Mouse (Mus musculus) forebrain, embryonic 12.5 days (tissue): ENCODE data around the gene Khdrbs1. TPM values are rescaled to one million over a fixed set of nuclear protein-coding genes. Genes with fewer than 3 reads are reported as not detected.

ENCODE experiments used
- ATAC-seq: fragments of 200-750 bp; cut with Nextera tagmentation; 2 replicates; pipeline ENCODE4 v1.8.0; 2017; ENCODE audit warnings: moderate TSS enrichment; ENCODE audit not compliant: low FRiP score
- H3K27ac ChIP-seq: fragments of 300-500 bp; sonication (generic); 2 replicates; pipeline ENCODE4 v1.5.1; 2016; ENCODE audit warnings: mild to moderate bottlenecking
- H3K27me3 ChIP-seq: fragments of 300-500 bp; sonication (generic); 2 replicates; pipeline ENCODE4 v1.6.1; 2016; ENCODE audit warnings: mild to moderate bottlenecking
- H3K36me3 ChIP-seq: fragments of 300-500 bp; sonication (generic); replicated peaks from 2 replicates; pipeline ENCODE4 v1.6.1; 2016; ENCODE audit warnings: mild to moderate bottlenecking
- H3K4me1 ChIP-seq: fragments of 300-500 bp; sonication (generic); 2 replicates; pipeline ENCODE4 v1.6.1; 2016
- H3K4me2 ChIP-seq: fragments of 300-500 bp; sonication (generic); 2 replicates; pipeline ENCODE4 v1.6.1; 2016; ENCODE audit warnings: mild to moderate bottlenecking, moderate library complexity
- H3K4me3 ChIP-seq: fragments of 300-500 bp; sonication (generic); replicated peaks from 2 replicates; pipeline ENCODE4 v1.5.1; 2016; ENCODE audit warnings: mild to moderate bottlenecking
- H3K9ac ChIP-seq: fragments of 300-500 bp; sonication (generic); 2 replicates; pipeline ENCODE4 v1.6.1; 2016; ENCODE audit warnings: mild to moderate bottlenecking
- H3K9me3 ChIP-seq: fragments of 300-500 bp; sonication (generic); 2 replicates; pipeline ENCODE4 v1.6.1; 2016
- WGBS: fragments of 180-500 bp; shearing (Covaris S2); methylation state at CpG from one replicate; pipeline ENCODE4 v1.1.7; 2016; 5-methylcytosine and 5-hydroxymethylcytosine counted together
- polyA plus RNA-seq: library from polyadenylated mRNA; unstranded; fragments of >200 nt; fragmentation: Nextera tagmentation; extraction: Ambion mirVana; gene quantifications from 2 replicates; pipeline ENCODE4 v1.2.1, GENCODE M21; 2016

Gene Khdrbs1
- polyA plus RNA-seq = 229 and 231 TPM in 2 replicates

DNA sequence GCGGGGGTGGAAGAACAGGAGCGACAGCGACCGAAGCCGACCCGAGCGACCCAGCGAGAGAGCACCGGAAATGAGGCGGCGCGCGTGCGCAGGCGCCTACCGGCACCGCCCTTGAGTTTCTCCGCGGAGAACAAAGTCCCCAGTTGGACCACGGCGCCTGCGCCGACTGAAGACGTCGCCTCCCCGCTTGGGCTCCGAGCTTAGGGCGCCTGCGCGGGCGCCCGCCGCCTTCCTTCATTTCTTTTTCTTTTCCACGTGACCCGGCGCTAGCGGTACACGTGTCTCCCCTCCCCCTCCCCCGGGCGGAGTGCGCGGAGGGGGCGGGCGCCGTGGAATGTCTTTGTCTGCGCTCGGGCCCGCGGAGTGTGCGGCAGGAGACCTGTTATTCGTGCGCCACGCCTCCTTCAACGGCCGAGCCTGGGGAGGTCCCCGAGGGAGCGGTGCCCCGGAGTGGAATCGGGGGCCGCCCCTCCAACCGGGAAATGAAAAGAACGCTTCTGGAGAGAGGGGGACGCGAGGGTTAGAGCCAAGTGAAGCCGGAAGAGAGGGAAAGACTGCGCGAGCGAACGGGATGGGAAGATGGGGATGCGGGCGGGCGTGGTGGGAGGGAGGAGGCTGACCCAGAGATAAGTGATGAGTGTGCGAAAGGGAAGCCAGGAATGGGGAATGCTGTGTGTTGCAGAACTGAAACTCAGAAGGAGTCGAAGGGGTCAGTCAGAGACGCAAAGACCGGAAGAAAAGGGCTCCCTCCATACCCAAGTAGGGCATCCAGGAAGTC is at the start of gene Khdrbs1:
Gene Khdrbs1, minus strand, starts transcription at position 72 of the 778 bp plus-strand sequence.
- Histone ChIP-seq H3K9me3 (no peaks in the 10 kb centered on the region), H3K27ac (peak within 1 kb of the TSS; percentile 99), H3K36me3 (no peaks in the 10 kb centered on the region), H3K4me2 (peak within 1 kb of the TSS; percentile 75), H3K27me3 (no peaks in the 10 kb centered on the region), H3K4me1 (peaks cover 31% of the 10 kb centered on the region), H3K4me3 (peak within 1 kb of the TSS; percentile 100), H3K9ac (peak within 1 kb of the TSS; percentile 100)
- WGBS = under 1% methylated on average over 76 of the region's 76 CpGs
- ATAC-seq = peak; percentile 95

DNA sequence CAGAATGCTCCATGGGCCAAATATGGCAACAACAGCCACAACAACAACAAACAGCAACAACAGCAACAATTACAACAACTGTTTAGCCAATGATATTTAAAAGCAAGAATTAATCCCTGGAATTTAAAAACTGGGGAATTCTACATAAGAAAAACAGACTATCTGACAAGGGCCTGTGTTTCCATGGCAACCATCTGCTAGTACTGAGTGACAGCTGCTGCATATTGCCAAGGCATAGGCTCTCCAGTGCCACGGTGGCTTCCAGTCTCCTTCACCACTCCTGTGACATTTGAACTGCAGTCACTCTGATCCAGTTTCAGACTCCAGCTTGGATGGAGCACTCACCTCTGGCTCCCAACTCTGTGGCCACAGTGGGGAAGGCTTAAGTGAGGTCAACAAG is 49.3 kb upstream of the Khdrbs1 start:
- Histone ChIP-seq H3K27ac (no peak overlapping the region), H3K36me3 (no peaks in the 10 kb centered on the region), H3K27me3 (no peaks in the 10 kb centered on the region), H3K9me3 (peaks cover 5% of the 10 kb centered on the region; the same call in 1 of the 2 replicates), H3K9ac (no peak overlapping the region), H3K4me1 (peaks cover 23% of the 10 kb centered on the region), H3K4me3 (no peak overlapping the region), H3K4me2 (no peak overlapping the region)
- WGBS = 26% methylated on average over 1 of the region's 1 CpGs
- ATAC-seq = no peak

DNA sequence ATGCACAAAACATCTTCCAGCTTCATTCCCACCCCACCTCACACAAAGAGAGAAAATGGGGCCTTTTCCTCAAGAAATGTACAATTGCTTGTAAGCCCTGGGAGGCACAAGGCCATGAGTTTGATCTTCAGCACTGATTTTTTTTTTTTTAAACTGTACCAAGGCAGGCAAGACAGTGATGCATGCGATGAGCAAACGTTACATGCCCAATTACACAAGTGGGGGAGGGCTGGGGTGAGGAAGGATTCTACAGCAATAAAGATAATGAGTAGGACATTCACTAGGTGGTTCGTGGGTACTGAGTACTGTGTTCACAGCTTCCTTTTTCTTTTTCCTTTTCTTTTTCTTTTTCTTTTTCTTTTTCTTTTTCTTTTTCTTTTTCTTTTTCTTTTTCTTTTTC is 48.4 kb upstream of the Khdrbs1 start:
- H3K9ac ChIP-seq = no peak overlapping the region
- peaks cover 19% of the 10 kb centered on the region for H3K4me1 ChIP-seq
- ATAC-seq = no peak
- H3K36me3 ChIP-seq = no peaks in the 10 kb centered on the region
- no peak overlapping the region for H3K4me3 ChIP-seq
- H3K4me2 ChIP-seq = no peak overlapping the region
- no peaks in the 10 kb centered on the region for H3K27me3 ChIP-seq
- H3K9me3 ChIP-seq = peaks cover 5% of the 10 kb centered on the region; the same call in 1 of the 2 replicates
- H3K27ac ChIP-seq = no peak overlapping the region
- WGBS = 70% methylated on average over 3 of the region's 3 CpGs

DNA sequence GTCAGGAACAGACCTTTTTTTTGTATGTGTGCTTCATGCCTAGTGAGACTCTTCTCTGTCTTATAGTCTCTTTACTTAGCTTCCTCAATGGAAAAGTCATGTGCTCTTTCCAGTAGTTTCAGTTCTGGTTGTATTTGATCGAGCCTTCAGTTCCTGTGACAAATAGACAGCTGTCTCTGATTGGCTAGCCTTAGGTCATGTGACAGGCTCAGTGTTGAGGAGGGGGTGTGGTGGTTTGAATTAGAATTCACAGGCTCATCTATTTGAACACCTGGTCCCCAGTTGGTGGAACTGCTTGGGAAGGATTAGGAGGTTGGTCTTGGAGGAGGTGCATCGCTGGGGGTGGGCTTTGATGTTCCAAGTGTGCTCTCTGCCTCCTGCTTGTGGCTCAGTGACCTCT is 47.5 kb upstream of the Khdrbs1 start:
- WGBS = 91% methylated on average over 2 of the region's 2 CpGs

DNA sequence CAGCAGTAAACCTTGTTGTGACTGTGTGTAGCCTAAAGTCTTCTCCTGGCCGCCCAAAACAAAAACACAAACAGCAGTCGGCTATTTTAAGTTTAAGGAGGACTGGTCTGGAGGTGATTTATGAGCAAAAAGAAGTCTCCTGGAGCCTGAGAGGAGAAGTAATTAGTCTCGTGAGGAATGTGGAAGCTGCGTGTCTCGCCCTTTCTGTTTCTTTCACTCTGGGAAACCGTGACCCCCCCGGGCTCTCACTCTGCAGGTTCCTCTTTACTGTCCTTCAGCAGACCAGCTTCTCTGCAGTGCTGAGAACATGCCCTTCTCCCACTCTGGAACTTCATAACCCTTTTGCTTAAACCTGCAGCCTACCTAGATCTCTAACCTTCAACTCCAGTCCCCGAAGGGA is 46.6 kb upstream of the Khdrbs1 start:
- peaks cover 11% of the 10 kb centered on the region for H3K4me1 ChIP-seq
- no peak overlapping the region for H3K4me2 ChIP-seq
- no peak overlapping the region for H3K9ac ChIP-seq
- no peaks in the 10 kb centered on the region for H3K36me3 ChIP-seq
- no peaks in the 10 kb centered on the region for H3K27me3 ChIP-seq
- 79% methylated on average over 8 of the region's 8 CpGs for WGBS
- no peak for ATAC-seq
- no peak overlapping the region for H3K4me3 ChIP-seq
- H3K9me3 ChIP-seq = peaks cover 5% of the 10 kb centered on the region; the same call in 1 of the 2 replicates
- 0 out of 2 replicates have a peak overlapping the region, but pooled peaks have one; percentile 19 for H3K27ac ChIP-seq

More for the DNA sequence above, 47.5 kb upstream of the Khdrbs1 start:
- Histone ChIP-seq H3K4me3 (no peak overlapping the region), H3K36me3 (no peaks in the 10 kb centered on the region), H3K9ac (no peak overlapping the region), H3K27ac (no peak overlapping the region), H3K9me3 (peaks cover 5% of the 10 kb centered on the region; the same call in 1 of the 2 replicates), H3K4me1 (peaks cover 11% of the 10 kb centered on the region), H3K27me3 (no peaks in the 10 kb centered on the region), H3K4me2 (no peak overlapping the region)
- no peak for ATAC-seq

DNA sequence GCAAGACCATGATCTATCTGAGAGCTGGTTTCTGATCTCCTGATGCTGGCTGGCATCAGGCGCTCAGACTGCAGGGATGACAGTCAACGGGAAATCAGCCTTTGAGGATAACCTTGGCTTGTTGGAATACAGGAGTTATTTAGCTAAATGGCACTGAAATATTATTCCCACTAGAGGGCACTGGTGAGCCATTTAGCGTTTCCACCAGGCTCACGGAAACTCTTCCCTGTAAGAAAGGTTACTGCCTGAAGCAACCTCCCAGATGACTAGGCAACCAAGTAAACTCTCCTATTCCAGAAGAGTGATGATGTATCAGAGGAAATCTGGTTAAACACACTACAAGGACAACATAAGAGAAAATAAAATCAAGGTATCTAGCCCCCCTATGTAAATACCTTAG is 43.1 kb upstream of the Khdrbs1 start:
- no peak overlapping the region for H3K4me2 ChIP-seq
- H3K36me3 ChIP-seq = no peaks in the 10 kb centered on the region
- 5% methylated on average over 4 of the region's 4 CpGs for WGBS
- ATAC-seq = no peak
- no peak overlapping the region for H3K4me3 ChIP-seq
- no peak overlapping the region for H3K27ac ChIP-seq
- H3K4me1 ChIP-seq = peaks cover 13% of the 10 kb centered on the region
- peaks cover 5% of the 10 kb centered on the region; the same call in 1 of the 2 replicates for H3K9me3 ChIP-seq
- no peaks in the 10 kb centered on the region for H3K27me3 ChIP-seq
- H3K9ac ChIP-seq = no peak overlapping the region

DNA sequence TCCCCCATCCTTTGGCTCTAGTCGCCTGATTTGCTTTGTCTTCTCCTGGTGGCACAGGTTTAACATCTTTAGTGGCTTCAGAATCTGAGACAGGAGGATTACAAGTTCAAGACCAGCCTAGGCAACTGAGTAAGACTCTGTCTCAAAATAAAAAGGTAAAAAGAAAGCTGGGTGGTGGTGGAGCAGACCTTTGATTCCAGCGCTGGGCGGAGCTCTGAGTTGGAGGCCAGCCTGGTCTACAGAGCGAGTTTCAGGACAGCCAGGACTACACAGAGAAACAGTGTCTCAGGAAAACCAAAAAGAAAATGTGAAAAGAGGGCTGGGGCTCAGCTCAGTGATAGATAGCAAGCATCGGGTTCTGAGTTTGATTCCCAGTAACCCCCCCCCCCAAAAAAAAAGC is 41.4 kb upstream of the Khdrbs1 start:
- Histone ChIP-seq H3K27me3 (no peaks in the 10 kb centered on the region), H3K4me1 (peaks cover 13% of the 10 kb centered on the region), H3K36me3 (no peaks in the 10 kb centered on the region), H3K27ac (no peak overlapping the region), H3K9ac (no peak overlapping the region), H3K4me3 (no peak overlapping the region), H3K4me2 (no peak overlapping the region), H3K9me3 (no peaks in the 10 kb centered on the region)
- 84% methylated on average over 5 of the region's 5 CpGs for WGBS
- no peak for ATAC-seq

DNA sequence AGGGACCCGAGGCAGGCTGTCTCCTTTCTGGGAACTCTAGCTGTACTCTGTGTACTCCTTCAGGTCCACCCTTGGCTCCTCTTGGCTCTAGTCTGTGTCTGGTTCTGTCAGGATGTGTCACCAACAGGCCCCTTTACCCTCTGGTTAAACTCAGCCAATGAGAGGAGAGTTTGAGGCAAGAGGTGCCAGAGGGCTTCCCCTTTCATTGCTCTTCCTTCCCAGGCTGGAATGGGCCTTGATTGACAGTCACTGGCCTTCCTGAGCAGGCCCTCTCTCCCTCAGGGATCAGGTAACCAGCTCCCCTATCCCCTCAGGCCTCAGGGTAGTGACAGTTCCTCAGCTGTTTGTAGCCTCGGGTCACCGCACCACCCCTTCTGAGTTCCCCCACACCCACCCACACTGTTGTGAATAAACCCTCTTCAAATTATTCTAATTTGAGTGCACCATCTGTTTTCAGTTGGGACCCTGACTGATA is 40.8 kb upstream of the Khdrbs1 start:
- no peak overlapping the region for H3K4me3 ChIP-seq
- no peaks in the 10 kb centered on the region for H3K9me3 ChIP-seq
- ATAC-seq = no peak
- no peaks in the 10 kb centered on the region for H3K36me3 ChIP-seq
- H3K9ac ChIP-seq = no peak overlapping the region
- H3K4me2 ChIP-seq = no peak overlapping the region
- WGBS = 36% methylated on average over 3 of the region's 3 CpGs
- no peaks in the 10 kb centered on the region for H3K27me3 ChIP-seq
- 0 out of 2 replicates have a peak overlapping the region, but pooled peaks have one; percentile 25 for H3K27ac ChIP-seq
- H3K4me1 ChIP-seq = peaks cover 13% of the 10 kb centered on the region

DNA sequence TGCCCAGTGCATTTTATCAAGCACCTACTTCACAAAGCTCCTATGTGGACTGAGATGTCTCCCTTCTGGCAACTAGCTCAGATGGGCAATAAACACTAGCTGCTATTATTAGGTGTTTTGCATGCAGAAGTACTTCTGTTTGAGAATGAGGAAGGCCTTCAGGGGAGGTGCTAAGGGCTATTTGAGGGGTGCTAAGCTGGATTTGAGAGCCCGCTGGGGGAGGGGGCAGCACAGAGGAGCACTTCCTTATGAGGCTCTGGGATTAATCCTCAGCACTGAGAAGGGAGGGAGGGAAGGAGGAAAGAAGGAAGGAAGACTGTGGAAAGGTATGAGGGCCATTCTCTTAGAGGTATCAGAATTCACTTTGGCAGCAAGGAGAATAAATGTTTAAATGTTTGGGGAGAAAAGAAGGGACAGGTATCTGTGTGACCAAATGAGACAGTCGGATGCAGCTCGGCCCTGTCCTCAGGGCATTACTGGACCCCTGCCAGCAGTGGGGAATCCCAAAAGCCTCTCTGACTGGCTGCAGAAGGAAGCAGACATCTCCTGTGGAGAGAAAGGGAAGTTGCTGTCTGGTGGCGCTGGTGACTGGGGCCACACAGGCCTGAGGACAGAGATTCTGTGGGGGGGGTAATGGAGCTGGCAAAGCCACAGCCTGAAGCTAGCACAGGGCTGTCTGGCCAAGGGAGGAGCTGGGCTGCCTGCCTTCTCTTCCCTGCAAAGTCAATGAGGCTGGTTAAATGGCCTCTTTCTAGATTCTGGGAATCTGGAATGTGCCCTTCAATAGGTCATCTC is 40.0 kb upstream of the Khdrbs1 start:
- H3K4me1 ChIP-seq = peaks cover 13% of the 10 kb centered on the region
- H3K27me3 ChIP-seq = no peaks in the 10 kb centered on the region
- 0 out of 2 replicates have a peak overlapping the region, but pooled peaks have one; percentile 25 for H3K27ac ChIP-seq
- H3K36me3 ChIP-seq = no peaks in the 10 kb centered on the region
- H3K4me2 ChIP-seq = no peak overlapping the region
- WGBS = 15% methylated on average over 4 of the region's 4 CpGs
- ATAC-seq = no peak
- no peak overlapping the region for H3K9ac ChIP-seq
- no peaks in the 10 kb centered on the region for H3K9me3 ChIP-seq
- no peak overlapping the region for H3K4me3 ChIP-seq

DNA sequence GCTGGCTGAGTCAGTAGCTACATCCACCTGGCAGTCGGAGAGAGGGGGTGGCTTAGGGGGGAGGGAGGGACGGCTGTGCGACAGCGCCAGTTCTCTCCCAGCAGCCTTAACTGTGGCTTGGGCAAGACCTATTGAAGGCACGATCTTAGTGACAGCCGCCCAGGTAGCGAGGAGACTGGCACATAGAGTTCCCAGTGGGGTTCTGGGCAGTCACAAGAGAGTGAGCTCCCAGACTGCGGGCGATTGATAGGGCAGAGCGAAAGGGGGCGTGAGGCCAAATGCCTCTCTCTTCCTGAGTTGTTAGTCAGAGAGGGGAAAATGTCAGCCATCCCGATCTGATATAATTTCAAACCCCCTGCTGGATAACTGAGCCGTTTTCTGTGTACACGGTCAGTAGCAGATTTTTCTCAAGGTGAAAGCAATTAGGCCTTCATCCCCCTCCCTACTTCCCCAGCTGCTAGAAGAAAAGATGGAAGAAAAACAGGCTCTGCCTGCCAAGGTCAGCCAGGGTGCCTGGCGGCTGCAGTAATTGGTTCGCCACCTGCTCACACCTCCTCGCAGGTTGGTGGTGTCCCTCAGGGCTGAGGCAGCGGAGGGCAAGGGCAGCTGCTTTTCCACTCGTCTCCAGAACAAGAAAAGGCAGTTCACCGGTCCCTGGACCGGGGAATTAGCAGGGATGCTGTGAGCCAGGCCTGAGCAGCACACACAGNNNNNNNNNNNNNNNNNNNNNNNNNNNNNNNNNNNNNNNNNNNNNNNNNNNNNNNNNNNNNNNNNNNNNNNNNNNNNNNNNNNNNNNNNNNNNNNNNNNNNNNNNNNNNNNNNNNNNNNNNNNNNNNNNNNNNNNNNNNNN is 29.8 kb upstream of the Khdrbs1 start:
- peaks cover 26% of the 10 kb centered on the region for H3K4me1 ChIP-seq
- peaks cover 21% of the 10 kb centered on the region for H3K27me3 ChIP-seq
- H3K9me3 ChIP-seq = no peaks in the 10 kb centered on the region
- H3K36me3 ChIP-seq = no peaks in the 10 kb centered on the region
- peak overlapping the region; percentile 69 for H3K27ac ChIP-seq
- peak overlapping the region; percentile 33; the same call in 1 of the 2 replicates for H3K9ac ChIP-seq
- peak; percentile 27 for ATAC-seq
- WGBS = 2% methylated on average over 21 of the region's 21 CpGs
- H3K4me3 ChIP-seq = peak overlapping the region; percentile 8; the same call in 1 of the 2 replicates
- peak overlapping the region; percentile 35 for H3K4me2 ChIP-seq

DNA sequence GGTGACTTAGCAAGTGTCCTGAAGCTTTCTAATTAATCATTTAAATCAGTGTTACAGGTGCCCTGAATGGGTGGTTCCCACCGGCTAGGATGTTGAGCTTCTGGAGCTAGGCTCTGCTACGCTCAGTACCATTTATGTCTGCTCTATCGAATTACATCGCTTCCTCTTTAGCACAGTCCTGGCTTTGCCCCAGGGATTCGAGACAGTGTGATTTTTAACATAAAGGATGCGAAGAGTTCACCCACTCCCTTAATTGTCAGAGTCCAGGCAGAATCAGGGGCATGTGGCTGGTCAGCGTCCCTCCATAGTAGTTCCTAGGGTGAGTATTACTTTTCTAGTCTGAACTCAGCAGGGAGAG is 29.2 kb upstream of the Khdrbs1 start:
- Histone ChIP-seq H3K9me3 (no peaks in the 10 kb centered on the region), H3K36me3 (no peaks in the 10 kb centered on the region), H3K27ac (peak overlapping the region; percentile 69), H3K27me3 (peaks cover 21% of the 10 kb centered on the region), H3K4me2 (peak overlapping the region; percentile 35), H3K4me1 (peaks cover 26% of the 10 kb centered on the region), H3K9ac (no peak overlapping the region), H3K4me3 (no peak overlapping the region; the same call in 1 of the 2 replicates)
- no peak for ATAC-seq
- 26% methylated on average over 7 of the region's 7 CpGs for WGBS
